Mouse (Mus musculus) erythroid progenitor cell, adult 5-6 weeks (primary cell): Measurements from ENCODE around the gene Sh2d1b1. TPM values are rescaled to one million over a fixed set of nuclear protein-coding genes. Genes with fewer than 3 reads are reported as not detected.

Source experiments
- ATAC-seq: replicated peaks from 2 replicates; pipeline ENCODE4 v1.8.0; 2016; ENCODE audit warnings: moderate number of reproducible peaks, mild to moderate bottlenecking, moderate TSS enrichment, inconsistent platforms; ENCODE audit not compliant: poor library complexity, low FRiP score, severe bottlenecking
- total RNA-seq, 2 experiments: library from RNA; stranded (forward) in 1 of 2; stranded (reverse) in 1 of 2; fragments of 150-400 nt in 1 of 2; fragments of 186-747, 209-891 nt in 1 of 2; gene quantifications; 2 replicates each; pipeline versions ENCODE4 v1.2.3 to v1.2.4; 2015 to 2017; ENCODE audit warnings: low replicate concordance in 2 of 2

The Sh2d1b1 gene
- total RNA-seq, 2 experiments from 2014 or later: 2.5 TPM; not detected in 1

DNA sequence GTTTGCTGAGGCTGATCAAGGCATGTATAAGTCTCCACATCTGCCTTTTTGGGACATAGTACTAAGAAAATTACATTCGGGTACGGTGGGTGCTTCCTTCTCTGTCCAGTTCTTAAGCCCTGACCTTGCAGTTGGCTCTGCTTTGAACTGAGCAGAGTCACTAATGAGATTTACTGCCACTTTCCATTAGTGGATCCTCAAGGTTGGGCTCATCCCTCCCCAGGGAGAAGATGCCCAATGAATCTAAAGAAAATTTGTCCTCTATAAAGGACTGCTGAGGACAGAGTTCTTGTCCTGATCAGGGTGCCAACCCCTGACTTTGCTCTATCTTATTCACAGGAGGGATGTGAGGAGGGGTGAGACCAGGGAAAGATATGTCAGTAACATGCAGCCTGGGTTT, 44.9 kb downstream of the Sh2d1b1 start:
- no peak for ATAC-seq

DNA sequence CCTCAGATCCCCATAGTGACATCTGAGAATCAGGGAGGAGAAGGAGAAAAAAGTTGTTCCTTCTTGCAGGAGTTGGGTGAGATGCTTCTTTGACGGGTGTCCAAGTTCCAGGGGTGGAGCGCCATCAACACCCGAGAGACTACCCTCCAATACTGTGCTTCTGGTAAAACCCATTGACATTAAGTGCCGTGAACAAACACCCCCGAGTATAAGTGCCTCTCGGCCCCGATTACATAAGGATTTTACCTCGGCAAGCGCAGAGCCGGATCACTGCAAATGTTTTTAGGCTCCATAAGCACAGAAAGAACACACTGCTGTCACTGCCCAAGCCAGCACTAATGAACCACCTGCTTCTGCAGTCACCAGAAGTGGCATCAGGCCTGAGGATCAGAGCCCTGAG, 45.9 kb downstream of the Sh2d1b1 start:
- no peak for ATAC-seq

DNA sequence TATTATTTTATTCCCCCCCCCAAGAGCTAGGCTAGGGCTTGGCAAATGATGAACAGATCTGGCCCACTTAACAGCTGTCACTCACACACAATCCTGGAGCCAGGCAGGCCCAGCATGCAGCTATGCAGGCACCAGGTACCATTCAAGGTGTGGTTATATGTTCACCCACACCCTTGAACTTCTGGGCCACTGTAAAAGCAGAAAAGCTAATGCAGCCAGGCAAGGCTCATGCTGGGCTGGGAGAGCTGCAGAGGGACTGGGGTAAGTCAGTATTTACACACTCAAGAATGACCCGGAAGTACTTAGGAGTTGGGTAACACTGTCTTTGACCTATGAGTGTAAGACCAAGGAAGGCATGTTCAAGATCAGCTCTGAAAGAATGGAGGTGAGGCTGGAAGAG, 47.2 kb downstream of the Sh2d1b1 start:
- no peak for ATAC-seq

DNA sequence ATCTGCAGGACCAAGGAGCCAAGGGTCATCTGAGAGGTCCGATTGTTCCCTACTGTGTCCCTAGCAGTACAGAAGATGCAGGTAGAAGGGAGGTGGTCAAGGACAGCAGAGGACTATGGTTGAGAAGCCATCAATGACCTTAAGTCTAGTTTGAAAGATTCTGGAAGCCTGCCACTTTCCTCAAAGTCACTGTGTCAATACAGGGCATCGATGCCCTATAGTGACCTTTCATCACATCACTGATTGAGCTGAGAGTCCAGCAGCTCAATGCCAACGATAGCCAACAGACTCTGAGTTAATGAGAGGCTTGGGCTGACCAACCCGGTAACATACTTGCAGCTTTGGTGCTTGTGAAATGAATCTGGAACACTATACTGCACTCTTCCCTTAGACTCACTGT, 48.2 kb downstream of the Sh2d1b1 start:
- no peak for ATAC-seq

- ATAC-seq: no peak
Measured at GRCm38 (mm10) chr1:170331926-170332325, 54.8 kb downstream of the Sh2d1b1 start.

DNA sequence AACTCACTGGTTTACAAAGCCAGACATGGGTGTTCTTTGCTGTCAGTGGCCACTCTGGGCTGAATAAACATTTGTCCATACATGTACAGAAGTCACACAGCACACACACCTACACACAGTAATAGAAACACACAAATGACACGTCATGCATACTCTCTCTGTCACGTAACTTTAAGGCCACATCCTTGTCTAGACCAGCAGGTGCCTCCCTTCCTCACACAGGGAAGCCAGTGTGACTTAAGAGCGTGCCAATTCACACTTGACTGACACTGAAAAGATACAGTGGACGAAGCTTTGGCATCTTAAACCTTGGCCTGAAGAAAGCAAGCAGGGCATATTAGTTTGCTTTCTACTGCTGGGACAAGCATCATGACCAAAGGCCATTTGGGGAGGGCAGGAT, 55.7 kb downstream of the Sh2d1b1 start:
- ATAC-seq: no peak

Other genes starting within 250 kb of the Sh2d1b1 start
- gene Ddr2, start 166.6 kb upstream of the Sh2d1b1 start, total RNA-seq (2015; ENCODE audit: low replicate concordance): 0.36 and 0.42 TPM in 2 replicates
- gene Ddr2, start 166.6 kb upstream of the Sh2d1b1 start, total RNA-seq (2017; ENCODE audit: low replicate concordance): 0.90 TPM in 1 of 2 replicates, not detected in the other
- gene Uap1, start 102.4 kb upstream of the Sh2d1b1 start, total RNA-seq (2015; ENCODE audit: low replicate concordance): 43.6 and 45.7 TPM in 2 replicates
- 48.4 and 79.2 TPM in 2 replicates for gene Uap1, start 102.4 kb upstream of the Sh2d1b1 start, total RNA-seq (2017; ENCODE audit: low replicate concordance)
- gene Uhmk1, start 61.9 kb upstream of the Sh2d1b1 start, total RNA-seq (2015; ENCODE audit: low replicate concordance): 47.6 and 56.2 TPM in 2 replicates
- 40.4 and 45.2 TPM in 2 replicates for gene Uhmk1, start 61.9 kb upstream of the Sh2d1b1 start, total RNA-seq (2017; ENCODE audit: low replicate concordance)
- not detected in 2 replicates for gene Sh2d1b2, start 44.6 kb upstream of the Sh2d1b1 start, total RNA-seq (2015; ENCODE audit: low replicate concordance)
- not detected in 2 replicates for gene Sh2d1b2, start 44.6 kb upstream of the Sh2d1b1 start, total RNA-seq (2017; ENCODE audit: low replicate concordance)
- gene Gm7694, start 29.0 kb downstream of the Sh2d1b1 start, total RNA-seq (2015; ENCODE audit: low replicate concordance): 12.6 and 18.0 TPM in 2 replicates
- 15.8 and 29.0 TPM in 2 replicates for gene Gm7694, start 29.0 kb downstream of the Sh2d1b1 start, total RNA-seq (2017; ENCODE audit: low replicate concordance)
- not detected in 2 replicates for gene Spata46, start 31.5 kb downstream of the Sh2d1b1 start, total RNA-seq (2015; ENCODE audit: low replicate concordance)
- not detected in 2 replicates for gene Spata46, start 31.5 kb downstream of the Sh2d1b1 start, total RNA-seq (2017; ENCODE audit: low replicate concordance)